Mouse (Mus musculus): ENCODE data around the gene Gvin1.
"Not testable (repeated sequence)": the region's sequence is repeated elsewhere in the genome, so short reads cannot be mapped to it uniquely, and the experiment has no call there.

The Gvin1 gene

DNA sequence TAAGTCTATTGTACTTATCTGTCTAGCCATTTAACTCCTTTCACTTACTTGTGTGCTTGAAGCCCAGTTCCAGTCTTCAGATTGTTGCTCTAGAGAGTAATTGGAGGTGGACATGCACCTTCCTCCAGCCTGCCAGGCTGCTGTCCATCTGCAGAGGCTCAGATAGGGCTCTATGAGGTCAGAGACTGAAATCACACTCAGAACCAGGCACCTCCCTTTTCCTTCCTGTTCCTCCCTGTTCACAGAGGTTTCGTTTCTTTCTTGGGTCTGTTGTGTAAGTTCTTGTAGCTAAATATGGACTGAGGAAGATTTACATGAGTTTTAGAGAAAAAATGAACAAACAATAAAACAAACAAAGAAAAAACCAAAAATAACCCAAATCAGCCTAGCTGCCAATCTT is at the start of gene Gvin1:
Gene Gvin1 (minus strand): TSS at position 150 of the 400 bp plus-strand sequence.
- DNase-seq: not testable (repeated sequence)

DNA sequence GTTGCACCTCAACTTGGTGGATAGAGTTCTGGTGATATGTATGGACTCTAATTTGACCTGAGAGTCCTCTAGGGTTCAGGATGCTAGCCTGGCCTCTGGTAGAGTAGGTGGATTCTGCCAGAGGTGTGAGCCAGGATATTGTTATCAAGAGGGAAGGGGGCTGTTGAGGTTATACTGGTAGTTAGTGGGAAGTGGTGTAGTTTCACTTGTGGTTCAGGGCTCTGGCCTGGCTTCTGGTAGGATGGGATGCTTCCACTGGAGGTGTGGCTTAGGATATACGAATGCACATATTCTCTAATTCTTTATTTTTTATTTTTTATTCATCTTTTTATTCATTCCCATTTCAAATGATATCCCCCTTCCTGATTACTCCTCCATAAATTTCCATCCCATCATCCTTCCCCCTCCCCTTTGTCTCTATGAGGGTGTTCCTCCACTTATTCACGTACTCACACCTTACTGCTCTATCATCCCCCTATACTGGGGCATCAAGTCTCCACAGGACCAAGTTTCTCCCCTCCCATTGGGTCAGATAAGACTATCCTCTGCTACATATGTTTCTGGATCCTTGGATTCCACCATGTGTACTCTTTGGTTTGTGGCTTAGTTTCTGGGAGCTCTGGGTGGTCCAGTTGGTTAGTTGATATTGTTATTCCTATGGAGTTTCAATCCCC is 36.9 kb upstream of the Gvin1 start:
- DNase-seq: no peak

DNA sequence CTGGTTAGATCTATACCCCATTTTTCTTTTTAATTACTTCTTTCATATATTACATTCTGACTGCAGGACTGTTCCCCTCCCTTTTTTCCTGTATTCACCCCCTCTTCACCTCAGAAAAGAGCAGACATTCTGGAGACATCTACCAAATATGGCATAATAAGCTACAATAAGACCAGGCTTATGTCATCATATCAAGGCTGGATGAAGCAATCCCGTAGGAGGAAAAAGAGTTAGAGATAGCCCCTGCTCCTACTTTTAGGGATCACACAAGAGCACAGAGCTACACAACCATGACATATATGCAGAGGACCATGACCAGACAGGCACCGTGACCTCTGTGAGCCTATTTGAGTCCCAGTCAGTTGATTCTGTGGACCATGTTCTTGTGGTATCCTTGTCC is 33.8 kb upstream of the Gvin1 start:
- no peak for DNase-seq

DNA sequence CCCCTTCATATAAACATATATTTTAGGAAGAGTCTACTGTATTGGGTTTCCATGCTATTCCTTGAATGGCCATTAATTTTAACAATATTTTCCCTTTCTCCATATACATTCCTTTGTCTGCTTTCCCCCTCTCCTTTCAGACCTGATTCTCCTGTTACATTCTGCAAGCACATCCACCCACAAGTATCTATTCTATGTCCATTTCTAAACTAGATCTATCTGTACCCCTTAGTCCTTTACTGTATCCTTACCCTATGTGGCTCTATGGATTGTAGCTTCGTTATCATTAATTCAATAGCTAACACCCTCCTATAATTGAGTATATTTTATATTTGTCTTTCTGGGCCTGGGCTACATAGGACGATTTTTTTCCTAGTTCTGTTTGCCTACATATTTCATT is 33.1 kb upstream of the Gvin1 start:
- DNase-seq: no peak

DNA sequence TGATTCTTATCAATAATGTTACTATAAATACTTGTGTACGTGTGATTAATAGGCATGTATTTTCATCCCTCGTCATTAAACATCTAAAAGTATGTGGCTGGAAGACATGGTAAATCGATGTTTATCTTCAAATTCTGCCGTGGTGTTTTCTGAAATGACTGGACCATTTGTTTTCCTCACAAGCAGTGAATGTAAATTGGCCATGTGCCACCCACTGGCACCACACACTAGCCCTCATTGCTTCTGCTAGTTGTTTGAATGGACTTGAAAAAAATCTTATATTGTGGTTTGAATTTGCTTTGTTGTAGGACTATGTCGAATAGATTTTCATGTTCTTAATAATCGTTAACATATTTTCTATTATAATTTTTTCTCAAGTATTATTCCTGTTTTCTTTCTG is 30.5 kb upstream of the Gvin1 start:
- no peak for DNase-seq

DNA sequence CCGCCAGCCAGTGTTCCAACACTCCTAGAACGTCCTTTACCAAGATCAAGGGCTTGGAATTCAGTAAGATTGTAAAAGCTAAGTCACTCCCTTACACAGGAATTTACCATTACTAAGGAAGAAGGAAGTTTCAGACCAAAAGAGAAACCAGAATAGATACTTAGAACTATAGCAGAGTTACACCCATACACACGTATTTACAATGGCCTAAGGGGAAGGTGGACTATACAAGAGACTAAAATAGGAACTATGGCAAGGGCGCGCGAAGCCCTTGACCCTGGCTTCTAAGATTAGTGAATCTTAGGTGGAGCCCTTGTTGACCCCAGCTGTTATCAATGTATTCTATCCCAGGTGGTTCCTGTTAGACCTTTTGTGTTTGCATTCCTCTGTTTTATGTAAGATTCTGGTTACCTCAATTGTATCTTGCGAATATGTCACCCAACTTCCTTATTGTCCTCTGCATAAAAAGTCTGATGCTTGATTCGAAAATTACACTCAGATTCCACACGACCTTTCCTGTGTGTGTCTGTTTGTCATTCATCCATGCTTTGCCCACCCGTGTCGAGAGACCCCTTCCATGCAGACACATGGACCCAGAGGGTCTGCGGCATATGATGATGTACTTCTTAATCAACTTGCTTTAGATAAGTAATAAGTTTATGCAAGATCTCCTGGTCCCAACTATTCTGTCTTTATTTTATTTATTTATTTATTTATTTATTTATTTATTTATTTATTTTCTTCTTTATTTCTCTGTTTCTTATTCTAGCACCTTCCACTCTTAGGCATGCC is 25.6 kb upstream of the Gvin1 start:
- not testable (repeated sequence) for DNase-seq

DNA sequence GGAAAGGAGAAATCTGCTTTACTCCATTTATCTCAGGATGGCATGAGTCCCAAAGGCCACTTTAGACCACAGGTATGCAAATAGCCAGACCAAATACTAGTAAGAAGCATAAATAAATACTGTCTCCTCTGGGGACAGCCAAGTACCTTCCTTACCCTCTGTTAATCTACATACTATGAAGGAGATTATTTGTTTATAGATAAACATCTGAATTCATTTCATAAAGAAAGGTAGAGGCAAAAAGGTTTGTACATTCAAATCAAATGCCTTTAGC is 22.0 kb upstream of the Gvin1 start:
- no peak for DNase-seq

DNA sequence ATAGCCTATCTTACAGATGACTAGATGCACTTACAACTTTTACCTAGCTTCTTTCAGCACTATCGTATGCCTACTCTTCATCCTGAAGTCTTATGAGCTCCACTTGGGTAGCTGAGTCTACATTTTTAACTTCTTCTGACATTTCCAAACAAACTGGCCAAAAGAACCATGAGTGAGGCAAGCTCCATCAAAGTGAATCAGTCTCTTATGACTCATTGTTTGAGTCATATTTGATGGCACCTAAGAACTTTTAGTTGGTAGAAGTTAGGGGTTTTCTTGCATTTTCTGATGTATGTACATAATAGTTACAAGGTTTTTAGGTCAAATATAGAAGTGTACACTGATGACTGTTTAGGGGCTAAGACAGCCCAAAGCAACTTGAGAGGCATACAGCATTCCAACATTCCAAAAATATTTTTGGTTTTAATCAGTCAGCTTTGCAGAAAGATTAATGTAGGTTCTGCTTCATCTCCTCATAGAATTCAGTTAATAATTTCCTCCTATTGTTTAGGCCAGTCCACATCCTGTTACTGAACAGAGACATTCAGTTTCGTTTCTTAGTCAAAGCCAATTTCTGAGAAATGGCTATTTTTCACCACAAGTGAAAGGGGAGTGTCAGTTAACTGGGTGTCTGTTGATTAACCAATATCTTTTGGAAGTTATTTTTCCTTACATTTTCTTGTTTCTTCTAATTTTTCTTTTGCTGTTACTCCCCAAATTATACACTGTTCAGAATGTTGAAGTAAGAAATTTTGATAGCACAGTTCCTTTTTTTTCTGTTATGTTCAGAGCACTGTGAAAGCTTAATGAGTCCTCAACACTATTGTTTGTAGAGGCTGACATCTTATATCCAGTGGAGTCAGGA is 21.4 kb upstream of the Gvin1 start:
- no peak for DNase-seq

DNA sequence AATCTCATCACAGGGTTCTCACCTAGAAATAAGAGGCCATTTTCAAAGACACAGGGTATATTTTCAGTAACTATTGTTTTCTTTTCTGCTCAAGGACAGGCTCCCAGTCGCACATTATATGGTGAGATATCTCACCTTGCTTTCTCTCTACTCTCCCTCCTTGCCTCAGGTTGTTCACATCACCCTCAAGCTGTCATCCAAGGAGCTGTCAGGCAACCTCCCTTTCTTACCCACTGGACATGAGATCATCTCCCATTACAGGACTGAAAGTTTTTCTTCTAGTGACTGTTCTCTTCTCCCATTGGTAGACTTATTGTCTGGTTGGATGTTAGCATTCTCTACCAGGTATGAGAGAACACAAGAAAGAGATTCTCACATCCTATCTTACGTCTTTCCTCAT is 20.5 kb upstream of the Gvin1 start:
- DNase-seq: no peak

DNA sequence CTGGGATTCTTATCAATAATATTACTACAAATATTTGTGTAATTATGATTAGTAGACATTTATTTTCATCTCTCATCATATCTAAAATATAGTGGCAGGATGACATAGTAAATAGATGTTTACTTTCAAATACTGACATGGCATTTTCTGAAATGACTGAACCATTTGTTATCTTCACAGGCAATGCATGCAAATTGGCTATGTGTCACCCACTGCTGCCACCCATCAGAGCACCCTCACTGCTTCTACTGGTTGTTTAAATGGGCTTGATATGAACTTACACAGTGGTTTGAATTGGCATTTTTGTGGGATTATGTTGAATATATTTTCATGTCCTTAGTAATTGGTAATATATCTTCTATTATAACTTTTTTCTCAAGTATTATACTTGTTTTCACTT is 784 bp upstream of the Gvin1 start:
- DNase-seq: not testable (repeated sequence)

DNA sequence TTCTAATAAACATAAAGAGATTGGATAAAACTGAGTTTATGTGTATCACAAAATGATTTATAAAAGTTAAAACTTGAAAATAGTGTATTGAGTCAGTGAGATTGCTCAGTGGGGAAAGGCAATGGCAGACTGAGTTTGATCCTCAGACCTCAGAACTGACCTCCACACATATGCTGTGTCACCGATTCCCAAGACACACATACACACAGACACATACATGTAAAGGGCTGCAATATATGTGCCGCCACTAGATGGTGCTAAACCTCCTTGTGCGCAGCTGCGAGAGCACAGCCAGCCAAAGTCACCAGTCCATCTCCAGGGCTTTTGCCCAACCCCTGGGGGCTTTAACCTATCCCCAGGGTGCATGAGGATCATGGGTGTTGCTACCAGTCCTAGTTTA is 1.4 kb downstream of the Gvin1 start:
- DNase-seq: not testable (repeated sequence)

DNA sequence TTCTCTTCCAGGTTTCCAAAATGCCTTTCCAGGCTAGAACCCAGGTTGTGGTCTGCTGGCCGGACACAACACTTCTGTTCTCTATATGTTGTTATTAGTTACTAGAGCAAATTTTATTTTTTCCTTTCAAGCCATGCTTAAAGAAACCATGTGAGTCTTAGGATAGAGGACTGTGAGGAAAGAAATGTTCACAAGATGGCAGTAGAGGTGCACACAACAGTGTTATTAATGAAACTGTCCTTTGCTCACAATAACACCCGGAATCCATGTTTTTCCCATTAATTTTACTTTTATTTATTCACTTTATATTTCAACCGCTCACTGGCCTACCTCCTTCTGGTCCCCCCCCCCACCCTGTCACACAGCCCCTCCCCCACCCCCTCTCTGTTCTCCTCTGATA is 8.5 kb downstream of the Gvin1 start:
- not testable (repeated sequence) for DNase-seq

DNA sequence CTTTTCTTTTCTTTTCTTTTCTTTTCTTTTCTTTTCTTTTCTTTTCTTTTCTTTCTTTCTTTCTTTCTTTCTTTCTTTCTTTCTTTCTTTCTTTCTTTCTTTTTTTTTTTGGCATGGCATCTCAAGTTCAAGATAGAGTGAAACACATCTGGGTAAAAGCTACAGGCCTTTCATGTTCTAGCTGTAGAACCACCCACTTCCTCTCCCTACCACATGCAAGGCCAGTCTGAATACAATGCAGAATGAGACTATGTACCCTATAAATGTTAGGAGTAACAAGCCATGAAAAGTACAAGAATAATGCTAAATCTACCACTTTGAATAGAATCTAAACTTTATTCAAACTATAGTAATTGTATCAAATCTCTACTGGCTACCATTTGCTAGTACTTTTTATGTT is 38.1 kb downstream of the Gvin1 start:
- not testable (repeated sequence) for DNase-seq

DNA sequence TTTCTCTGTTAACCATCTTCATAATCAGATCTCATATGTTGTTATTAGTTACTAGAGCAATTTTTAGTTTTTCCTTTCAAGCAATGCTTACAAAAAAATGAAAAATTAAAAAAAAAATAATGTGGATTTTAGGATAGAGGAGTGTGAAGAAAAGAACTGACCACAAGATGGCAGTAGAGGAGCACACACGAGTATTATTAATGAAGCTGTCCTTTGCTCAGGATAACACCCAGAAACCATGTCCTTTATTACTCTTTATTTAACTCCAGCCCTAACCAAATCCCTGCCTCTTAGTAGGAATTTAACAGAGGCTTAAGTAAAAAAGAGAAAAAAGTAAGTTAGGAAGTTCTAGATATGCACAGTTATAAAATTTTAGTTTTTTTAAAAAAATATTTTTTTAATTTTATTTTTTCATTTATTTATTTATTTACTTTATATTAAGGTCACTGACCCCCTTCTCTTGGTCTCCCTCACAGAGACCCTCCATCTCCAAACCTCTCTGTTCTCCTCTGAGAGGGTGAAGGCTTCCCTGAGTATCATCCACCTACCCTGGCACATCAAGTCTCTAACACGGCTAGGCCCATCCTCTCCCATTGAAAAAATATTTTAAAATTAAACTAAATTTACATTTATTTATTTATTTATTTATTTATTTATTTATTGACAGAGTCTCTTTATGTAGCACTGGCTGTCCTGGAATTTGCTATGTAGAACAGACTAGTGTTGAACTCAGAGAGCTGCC is 69.9 kb downstream of the Gvin1 start:
- not testable (repeated sequence) for DNase-seq

DNA sequence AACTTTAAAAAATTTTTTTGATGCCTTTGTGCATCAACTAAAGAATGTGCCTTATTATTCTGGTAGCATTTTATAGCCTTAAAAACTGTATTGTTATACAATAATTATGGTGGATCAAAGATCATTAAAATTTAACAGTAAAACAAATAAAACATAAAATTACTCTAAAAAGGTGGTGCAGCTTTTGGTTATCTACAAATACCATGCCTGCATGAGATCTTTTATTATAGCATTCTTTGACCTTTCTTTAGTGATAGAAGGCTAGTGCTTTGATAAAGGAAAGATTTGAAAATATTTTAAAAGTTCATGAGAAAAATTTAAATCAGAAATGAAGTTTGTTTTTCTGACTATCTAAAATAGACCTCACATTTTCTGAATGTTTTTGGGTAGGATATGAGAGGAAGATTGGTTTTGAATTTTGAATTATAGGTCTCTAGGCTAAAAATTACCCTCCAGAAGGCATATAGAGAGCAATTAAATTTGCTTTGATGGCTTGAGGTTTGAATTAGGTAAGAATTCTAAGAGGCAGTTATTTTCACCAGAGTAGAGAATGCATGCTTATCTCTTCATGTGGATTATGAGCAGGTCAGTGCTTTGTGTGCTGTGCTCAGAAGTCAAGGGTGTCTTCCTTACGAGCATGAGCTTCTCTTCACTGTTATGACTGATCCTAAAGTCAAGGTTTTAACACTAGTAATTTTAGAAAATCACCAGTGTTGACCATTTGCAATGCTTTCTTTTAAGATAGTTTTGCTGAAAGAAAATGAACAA is 73.8 kb downstream of the Gvin1 start:
- not testable (repeated sequence) for DNase-seq

DNA sequence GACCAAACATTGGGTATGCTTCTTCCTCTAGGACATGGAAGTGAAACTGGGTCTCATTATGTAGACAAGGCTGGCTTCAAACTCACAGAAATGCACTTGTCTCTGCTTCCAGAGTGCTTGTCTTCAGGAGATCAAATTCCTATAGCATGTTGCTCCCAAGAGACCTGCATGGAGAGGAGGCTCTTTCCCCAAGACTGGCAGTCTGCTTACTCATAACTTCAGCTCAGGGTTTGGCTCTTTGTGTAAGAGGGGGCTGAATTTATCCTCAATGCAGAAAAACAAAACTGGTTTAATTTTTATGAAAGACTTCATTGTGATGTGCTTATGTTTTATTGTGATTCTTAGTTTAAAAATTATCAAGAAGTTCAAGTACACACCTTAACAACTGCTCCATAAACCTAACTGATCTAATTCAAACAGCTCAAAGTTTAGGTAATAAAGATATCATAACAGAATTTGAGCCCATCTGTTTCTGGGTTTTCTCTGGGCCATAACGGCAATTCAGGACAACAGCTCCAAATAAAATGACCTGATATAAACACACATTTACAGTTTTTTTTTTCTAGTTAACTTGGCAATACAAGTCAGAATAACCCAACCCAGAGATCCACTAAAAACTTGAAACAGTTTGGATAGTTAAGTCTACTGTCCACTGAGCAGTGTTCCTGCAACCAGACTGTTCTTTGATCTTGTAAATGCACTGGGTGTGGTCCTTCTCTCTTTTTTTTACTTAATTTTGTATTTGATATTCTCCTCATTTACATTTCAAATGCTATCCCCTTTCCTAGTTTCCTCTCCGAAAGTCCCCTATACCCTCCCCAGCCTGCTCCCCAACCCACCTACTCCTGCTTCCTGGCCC is 97.8 kb downstream of the Gvin1 start:
- not testable (repeated sequence) for DNase-seq

All from thymus, adult 18-20 months (tissue).